Mouse (Mus musculus) frontal cortex, adult 2 months (tissue): ENCODE data around the gene Zdhhc13. TPM values are rescaled to one million over a fixed set of nuclear protein-coding genes. Genes with fewer than 3 reads are reported as not detected.

Experiments
- DNase-seq, 2 experiments: peaks; one replicate each; pipeline ENCODE4 v3.0.0; 2022; ENCODE audit warnings: low spot score in 1 of 2; ENCODE audit errors: extremely low spot score in 1 of 2
- polyA plus RNA-seq: library from polyadenylated mRNA; depleted of rRNA; stranded (reverse); fragments of >200 nt; gene quantifications from 2 replicates; pipeline ENCODE4 v1.2.3, GENCODE M21; 2012

Zdhhc13 gene
- polyA plus RNA-seq, 1 experiment, result 26.7 TPM

GRCm38 (mm10) chr7:48782432-48782831 lies 6.4 kb upstream of the Zdhhc13 start:
- DNase-seq, result no peak

- DNase-seq, result no peak
Observed at GRCm38 (mm10) chr7:48784773-48785523, 3.9 kb upstream of the Zdhhc13 start.

- no peak for DNase-seq
Observed at GRCm38 (mm10) chr7:48788348-48788747, 455 bp upstream of the Zdhhc13 start.

DNA sequence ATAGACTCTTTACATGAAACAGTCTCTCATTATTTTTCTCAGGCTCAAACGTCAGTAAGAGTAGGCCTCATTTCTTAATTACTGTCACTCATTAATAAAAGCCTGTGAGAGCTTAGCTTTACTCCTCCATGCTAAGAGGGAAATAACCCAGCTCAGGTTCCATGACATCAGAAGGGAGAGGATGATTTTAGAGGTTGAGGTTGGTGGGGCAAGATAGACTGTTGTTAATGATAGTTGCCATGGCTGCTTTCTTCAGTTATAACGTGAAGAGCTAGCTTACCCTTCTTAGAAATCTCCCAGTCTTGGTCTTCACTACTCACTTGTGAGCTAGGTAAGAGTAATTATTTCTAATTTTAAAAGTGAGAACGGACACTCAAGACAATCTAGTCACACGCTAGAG lies 1.3 kb downstream of the Zdhhc13 start:
- DNase-seq, result no peak

DNA sequence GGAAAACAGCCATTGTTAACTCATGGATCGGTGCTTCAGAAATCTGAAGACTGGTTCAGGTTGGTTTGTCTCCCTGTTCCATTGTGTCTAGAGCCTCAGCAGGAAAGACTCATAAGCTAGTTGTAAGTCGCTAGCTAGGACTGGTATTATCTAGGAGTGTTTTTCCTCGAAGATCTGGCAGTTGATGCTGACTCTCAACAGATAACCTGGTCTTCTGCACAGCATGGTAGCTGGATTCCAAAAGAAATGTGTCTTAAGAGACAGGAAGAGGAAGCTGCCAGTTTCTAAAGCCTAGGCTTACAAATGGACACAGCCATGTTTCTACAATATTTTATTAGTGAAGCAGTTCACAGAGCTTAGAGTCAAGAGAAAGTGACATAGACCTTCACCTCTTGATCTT lies 2.6 kb downstream of the Zdhhc13 start:
- DNase-seq, result no peak

GRCm38 (mm10) chr7:48795130-48795529 lies 6.3 kb downstream of the Zdhhc13 start:
- no peak for DNase-seq

GRCm38 (mm10) chr7:48803381-48803780 lies 14.6 kb downstream of the Zdhhc13 start:
- no peak for DNase-seq

GRCm38 (mm10) chr7:48806587-48806986 lies 17.8 kb downstream of the Zdhhc13 start:
- DNase-seq, result no peak

DNA sequence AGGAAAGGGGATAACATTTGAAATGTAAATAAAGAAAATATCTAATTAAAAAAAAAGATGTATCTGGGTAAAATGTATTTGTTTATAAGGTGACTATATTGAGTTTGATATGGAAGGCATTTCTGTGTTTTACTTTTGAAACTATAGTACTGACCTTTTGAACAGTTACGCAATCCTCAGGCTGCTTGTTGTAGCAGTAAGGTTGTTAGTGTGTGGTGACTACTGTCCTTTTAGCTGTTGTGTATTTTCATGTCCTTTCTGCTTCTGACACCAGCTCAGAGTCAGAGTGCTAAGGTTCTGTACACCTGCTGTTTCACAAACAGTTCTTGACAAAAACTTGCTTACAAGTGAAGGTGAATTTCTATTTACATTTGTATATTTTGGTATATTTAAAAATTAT lies 21.8 kb downstream of the Zdhhc13 start:
- no peak for DNase-seq

- DNase-seq, result no peak
Observed at GRCm38 (mm10) chr7:48812358-48812757, 23.6 kb downstream of the Zdhhc13 start.

GRCm38 (mm10) chr7:48813594-48813993 lies 24.8 kb downstream of the Zdhhc13 start:
- no peak for DNase-seq

GRCm38 (mm10) chr7:48821654-48822053 lies 32.9 kb downstream of the Zdhhc13 start:
- DNase-seq, result no peak

DNA sequence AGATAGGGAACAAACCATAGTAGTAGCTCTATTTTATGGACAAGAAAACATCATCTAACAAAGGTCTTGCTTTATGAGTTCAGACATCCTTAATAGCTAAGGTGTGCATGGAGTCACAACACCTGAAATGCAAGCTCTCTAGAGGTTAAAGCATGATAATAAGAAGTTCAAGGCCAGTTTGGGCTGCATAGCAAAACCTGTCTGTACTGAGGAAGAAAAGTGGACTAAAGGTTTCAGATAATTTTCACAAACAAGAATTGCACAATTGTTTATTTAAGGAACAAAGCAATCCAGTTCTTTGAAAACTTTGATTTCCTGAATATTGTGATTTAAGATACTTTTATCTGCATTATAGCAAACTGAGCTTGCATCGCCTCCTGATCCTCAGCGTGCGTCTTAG lies 34.8 kb downstream of the Zdhhc13 start:
- DNase-seq, result no peak

- DNase-seq, result no peak
Observed at GRCm38 (mm10) chr7:48824671-48825070, 35.9 kb downstream of the Zdhhc13 start.

GRCm38 (mm10) chr7:48825170-48825569 lies 36.4 kb downstream of the Zdhhc13 start:
- no peak for DNase-seq

DNA sequence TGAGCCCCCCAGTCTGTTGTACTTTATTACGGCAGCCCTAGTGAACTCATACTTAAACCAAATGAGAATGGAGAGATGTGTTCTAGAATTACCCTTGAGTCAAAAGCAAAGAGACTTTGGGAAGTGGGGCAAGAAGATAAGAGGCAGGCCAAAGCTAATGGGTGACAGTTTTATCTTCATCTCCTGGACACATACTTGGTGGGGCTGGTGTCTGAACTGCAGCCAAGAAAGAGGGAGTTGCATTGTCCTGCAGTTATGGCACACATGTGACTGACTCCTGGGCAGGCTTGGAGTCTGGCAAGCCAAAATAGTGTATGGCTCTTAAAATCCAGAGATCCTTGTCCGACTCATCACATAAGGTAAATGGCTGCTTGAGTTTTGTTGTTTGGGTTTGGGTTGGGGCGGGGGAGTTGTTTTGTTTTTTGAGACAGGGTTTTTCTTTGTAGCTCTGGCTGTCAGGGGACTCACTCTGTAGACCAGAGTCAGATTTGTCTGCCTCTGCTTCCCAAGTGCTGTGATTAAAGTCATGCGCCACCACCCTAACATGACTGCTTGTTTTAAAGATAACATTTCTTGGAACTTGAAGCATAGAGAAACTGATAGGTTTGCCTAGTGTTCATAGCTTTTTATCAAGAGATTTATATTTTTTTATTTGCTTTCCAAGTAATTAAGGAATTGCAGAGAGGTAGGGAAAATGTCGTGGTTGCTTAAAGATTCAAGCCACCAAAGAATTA lies 40.5 kb downstream of the Zdhhc13 start:
- no peak for DNase-seq

- no peak for DNase-seq
Observed at GRCm38 (mm10) chr7:48830395-48830794, 41.6 kb downstream of the Zdhhc13 start.

GRCm38 (mm10) chr7:48832735-48833134 lies 43.9 kb downstream of the Zdhhc13 start:
- DNase-seq, result no peak

DNA sequence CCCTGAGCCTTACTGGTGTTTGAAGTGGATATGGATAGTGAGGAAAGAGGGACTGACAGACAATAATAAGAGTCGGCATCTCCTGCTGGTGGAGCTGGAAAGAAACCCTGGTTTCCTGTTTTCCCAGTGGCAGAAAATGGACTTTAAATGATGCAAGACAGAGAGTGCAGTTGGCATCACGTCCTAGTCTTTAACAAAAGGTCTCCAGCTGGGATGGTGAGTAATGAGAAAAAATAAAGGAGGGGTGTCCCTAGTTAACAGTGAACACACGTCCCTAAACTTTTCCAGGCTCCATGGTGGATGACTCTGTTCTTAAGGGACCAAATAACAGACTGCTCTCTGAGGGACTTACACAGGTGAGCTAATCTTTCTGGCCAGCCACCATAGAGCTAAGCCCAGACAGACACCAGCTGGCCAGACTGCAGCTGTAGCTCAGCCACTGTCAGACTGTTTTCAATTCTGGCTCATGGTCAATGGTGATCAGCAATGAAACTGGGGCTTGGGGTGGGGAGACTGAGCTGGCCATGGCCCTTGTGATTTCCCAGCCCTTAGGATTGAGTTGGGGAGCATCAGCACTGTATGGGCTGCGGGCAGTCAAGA lies 45.7 kb downstream of the Zdhhc13 start:
- DNase-seq, result no peak

DNA sequence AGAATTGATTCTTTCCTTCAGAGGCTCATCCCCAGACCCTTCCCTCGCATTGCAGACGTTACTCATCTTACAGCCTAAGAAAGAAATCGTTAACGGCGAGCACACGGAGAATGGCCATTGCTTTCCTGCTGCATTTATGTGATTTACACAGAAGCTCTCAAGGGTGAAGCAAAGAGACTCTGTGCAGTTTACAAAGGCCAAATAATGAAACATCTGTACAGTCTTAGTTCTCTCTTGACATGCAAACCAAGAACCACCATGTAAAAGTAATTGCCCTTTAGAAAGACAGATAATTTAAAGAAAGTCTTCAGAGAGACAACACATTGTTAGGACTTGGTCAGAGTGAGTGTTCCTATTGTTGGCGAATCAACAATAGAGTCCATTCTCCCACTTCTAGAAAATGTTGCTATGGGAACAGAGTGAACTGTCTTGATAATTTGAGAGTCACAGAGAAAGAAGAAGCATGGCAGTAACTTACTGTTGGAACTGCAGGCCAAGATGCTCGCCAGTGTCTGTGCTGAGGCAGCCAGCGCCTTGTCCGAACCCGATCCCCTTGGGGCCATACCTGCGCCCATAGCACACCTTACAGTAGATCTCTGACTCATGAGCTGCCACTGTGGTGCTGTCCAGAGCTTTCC lies 46.3 kb downstream of the Zdhhc13 start:
- DNase-seq, result no peak

DNA sequence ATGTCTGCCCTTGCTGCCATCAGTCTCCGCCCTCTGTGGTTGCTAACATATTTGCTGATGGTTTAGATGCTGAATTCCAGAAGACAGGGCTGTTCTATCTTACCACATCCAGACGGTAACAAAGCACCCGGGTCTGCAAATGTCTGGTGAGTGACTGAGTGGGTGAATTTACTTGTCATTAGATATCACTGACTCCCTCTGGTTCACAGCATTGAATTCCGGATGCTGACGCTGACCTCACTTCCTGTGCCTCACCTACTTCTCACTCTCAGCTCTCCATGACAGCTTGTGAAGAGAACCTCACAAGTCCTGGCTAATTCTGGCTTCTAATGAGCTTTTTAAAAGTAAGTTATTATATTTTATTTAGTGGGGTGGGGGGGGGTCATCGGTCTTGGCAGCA lies 48.1 kb downstream of the Zdhhc13 start:
- no peak for DNase-seq
